Mouse (Mus musculus) E14TG2a.4 (cell line): ENCODE measurements at regions not wholly inside any gene's neighbourhood (a gene's known extent, or its start where the extent isn't known, plus 50 kb on each side); places are given as distances from the start of the nearest gene placed in this dataset.

ENCODE experiments used
- H3K27me3 ChIP-seq: 2 replicates; pipeline ENCODE4 v1.6.1; 2014; ENCODE audit warnings: low read length, control low read depth; ENCODE audit not compliant: insufficient read depth
- H3K36me3 ChIP-seq: 2 replicates; pipeline ENCODE4 v1.6.1; 2014; ENCODE audit warnings: low read length, control low read depth; ENCODE audit not compliant: insufficient read depth
- H3K4me1 ChIP-seq: replicated peaks from 2 replicates; pipeline ENCODE4 v1.6.1; 2014; ENCODE audit warnings: low read depth, low read length, control low read depth
- H3K4me3 ChIP-seq: replicated peaks from 2 replicates; pipeline ENCODE4 v1.5.1; 2014; ENCODE audit warnings: mild to moderate bottlenecking, low read length
- H3K9me3 ChIP-seq: 2 replicates; pipeline ENCODE4 v1.6.1; 2014; ENCODE audit warnings: low read length, control low read depth
- CTCF ChIP-seq: conservative IDR thresholded peaks from 2 replicates; pipeline ENCODE4 v1.5.1; 2014; ENCODE audit warnings: low read length
- NANOG ChIP-seq: IDR thresholded peaks from 2 replicates; pipeline ENCODE4 v1.6.1; 2014; ENCODE audit warnings: borderline replicate concordance, low read length, mixed read lengths
- POU5F1 ChIP-seq: IDR thresholded peaks from 2 replicates; pipeline ENCODE4 v1.6.1; 2014; ENCODE audit warnings: low read length, borderline replicate concordance

DNA sequence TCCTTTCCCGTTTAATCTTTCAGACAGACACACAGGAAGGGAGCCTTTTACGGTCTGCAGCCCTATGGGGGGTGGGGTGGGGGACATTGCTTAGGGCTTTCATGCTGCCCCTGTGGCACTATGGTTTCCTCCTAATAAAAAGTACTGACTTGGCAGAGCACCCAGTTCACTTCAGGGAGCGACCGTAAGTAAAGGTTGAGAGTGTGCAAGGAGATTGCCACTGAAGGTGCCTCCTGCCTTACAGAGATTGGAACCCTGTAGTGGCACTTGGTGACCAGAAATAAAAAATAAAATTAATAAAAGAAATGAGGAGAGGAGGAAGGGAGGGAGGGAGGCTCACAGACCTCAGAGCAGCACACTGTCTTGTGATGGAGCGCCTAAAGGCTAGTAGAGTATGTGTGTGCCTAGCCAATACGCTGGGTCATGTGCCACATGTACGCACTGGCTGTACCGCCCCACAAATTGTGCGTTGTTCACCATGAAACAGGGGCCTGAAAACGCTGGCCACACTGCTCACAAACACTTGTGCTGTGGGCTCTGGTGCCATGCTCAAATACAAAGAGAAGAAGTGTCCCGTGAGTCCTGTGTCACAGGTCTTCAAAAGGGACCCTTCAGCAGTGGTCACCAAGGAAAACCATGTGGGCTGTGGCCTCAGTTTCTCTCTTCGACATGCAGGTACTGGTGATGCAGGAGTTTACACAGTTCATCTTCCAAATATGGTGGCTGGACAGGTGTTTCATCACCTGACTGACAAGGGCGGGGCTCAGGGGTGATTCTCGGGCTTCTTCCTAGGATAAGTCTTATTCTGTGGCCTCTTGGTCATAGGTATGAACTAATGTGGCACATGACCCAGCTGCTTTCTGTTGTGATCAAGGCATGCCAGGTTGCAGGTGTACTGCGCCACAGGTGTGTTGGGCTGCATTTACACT, 250.5 kb upstream of the Irx4 start:
- Histone ChIP-seq H3K9me3 (no peaks in the 10 kb centered on the region), H3K4me1 (peaks cover 9% of the 10 kb centered on the region), H3K27me3 (peaks cover 8% of the 10 kb centered on the region), H3K36me3 (no peaks in the 10 kb centered on the region), H3K4me3 (0 out of 2 replicates have a peak overlapping the region, but pooled peaks have one; percentile 13)
- TF ChIP-seq POU5F1 (no peak), CTCF (no peak), NANOG (no peak)

DNA sequence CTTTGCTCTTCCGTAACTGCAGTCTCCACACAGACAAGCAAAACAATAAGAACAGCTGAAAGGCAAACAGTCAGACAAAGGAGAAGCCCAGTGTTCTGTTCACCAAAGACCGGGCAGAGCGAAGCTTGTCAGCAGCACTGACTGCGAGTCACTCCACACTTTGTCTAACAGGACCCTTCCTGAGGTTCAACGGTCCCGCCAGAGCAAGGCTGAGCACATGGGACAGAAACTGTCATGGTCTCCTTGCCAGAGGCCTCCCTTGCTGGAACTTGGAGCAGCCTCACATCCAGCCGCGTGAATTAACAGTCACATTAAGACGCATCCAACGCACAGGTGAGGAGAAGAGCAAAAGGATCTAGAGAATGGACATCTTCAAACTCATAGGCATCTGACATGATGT, 241.1 kb upstream of the Irx4 start:
- H3K4me3 ChIP-seq = no peak overlapping the region
- no peak for TF ChIP-seq NANOG
- no peak for TF ChIP-seq CTCF
- no peak for TF ChIP-seq POU5F1
- peaks cover 5% of the 10 kb centered on the region; the same call in 1 of the 2 replicates for H3K9me3 ChIP-seq
- H3K36me3 ChIP-seq = no peaks in the 10 kb centered on the region
- H3K4me1 ChIP-seq = no peaks in the 10 kb centered on the region
- no peaks in the 10 kb centered on the region for H3K27me3 ChIP-seq

DNA sequence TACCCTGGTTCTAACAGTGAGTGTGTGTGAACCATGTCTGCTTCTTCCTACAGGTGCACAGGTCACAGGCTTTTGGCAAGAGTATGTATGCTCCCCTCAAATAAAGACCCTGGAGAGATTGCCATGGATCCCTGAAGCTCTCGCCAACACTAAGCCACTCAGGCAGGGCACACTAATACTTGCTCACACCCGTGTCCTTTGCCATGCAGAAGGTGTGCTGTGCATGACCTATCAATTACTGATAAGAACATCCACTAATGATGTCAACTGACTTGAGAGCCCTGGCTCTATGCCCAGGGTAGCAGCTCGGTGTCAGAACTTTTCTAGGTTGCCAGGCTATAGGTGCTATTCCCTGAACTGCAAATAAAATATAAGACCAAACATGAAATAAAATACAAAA, 229.1 kb upstream of the Irx4 start:
- peaks cover 16% of the 10 kb centered on the region for H3K9me3 ChIP-seq
- H3K4me3 ChIP-seq = no peak overlapping the region
- H3K36me3 ChIP-seq = no peaks in the 10 kb centered on the region
- no peak for TF ChIP-seq CTCF
- no peaks in the 10 kb centered on the region for H3K4me1 ChIP-seq
- peaks cover 2% of the 10 kb centered on the region; the same call in 1 of the 2 replicates for H3K27me3 ChIP-seq

DNA sequence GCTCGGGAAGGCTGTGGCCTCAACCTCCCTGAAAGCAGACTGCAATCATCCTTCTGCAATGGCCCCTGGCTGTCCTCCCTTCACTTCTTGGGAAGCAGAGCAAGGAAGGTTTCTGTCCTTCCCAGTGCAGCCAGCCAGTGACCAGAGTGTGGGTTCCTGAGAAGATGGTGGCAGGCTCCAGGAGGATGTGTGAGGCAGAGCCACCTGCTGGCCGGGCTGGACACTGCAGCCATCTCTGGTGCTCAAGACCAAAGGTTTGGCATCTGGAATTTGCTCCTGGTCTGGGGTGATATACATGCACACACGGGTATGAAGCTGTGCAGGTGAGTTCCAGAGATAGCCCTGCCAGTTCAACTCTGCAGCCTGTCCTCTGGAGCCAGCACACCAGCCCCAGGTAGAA, 227.2 kb upstream of the Irx4 start:
- no peaks in the 10 kb centered on the region for H3K36me3 ChIP-seq
- TF ChIP-seq POU5F1 (no peak), CTCF (peak; percentile 91)
- H3K27me3 ChIP-seq = peaks cover 2% of the 10 kb centered on the region; the same call in 1 of the 2 replicates
- H3K4me1 ChIP-seq = no peaks in the 10 kb centered on the region
- H3K4me3 ChIP-seq = no peak overlapping the region
- peaks cover 16% of the 10 kb centered on the region for H3K9me3 ChIP-seq

DNA sequence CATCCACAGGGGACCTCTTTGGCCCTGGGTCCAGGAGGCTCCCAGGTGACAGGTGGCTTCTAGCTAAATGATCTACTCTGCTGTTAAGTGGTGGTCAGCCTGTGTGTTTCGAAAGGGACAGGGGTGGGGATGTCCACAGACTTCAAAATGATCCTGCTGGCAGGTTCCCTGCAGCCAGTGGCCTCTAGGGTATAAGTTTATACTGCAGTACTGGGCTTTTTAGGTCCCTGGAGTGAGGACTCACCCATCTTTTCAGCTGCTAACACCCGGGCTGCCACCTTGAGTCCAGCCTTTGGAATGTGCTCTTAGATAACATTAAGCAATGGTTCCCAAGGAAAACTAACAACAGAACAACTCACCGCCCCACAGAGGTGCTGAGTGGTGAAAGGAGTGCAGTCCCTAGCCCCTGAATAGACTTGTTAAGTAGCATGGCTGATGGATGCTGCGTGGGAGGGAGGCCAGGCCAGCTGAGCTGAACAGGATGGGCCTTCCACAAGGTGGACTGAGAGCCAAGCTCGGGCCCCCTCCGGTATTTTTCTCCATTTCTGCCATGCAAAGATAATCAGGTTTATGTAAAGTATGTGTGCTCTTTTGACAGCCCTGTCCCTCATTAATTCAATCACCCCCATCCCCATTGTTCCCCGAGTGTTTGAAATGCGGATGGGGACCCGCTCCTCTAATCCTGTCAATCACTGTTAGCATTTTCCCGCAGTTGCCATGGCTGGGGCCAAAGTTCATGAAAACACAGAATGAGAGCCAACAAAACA, 226.0 kb upstream of the Irx4 start:
- no peaks in the 10 kb centered on the region for H3K4me1 ChIP-seq
- peaks cover 12% of the 10 kb centered on the region for H3K9me3 ChIP-seq
- peaks cover 2% of the 10 kb centered on the region; the same call in 1 of the 2 replicates for H3K27me3 ChIP-seq
- H3K4me3 ChIP-seq = no peak overlapping the region
- TF ChIP-seq CTCF = no peak
- no peak for TF ChIP-seq POU5F1
- no peak for TF ChIP-seq NANOG
- H3K36me3 ChIP-seq = no peaks in the 10 kb centered on the region

DNA sequence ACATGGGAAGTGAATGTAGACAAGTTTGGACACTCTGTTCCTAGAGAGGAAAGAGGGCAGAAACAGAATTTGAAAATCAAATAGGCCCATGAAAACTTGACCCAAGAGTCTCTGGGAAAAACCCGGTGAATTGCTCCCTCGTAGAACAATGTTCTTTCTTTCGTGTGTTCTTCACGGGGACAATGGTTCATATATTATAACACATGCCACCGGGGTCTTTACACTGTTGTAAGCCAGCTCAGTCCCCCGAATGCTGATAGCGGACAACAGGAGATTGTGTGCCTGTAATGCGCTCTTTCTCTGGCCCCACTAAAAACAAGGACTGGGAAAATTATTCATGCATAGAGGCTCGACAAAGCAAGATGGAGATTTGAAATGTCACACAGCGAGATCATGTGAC, 225.4 kb upstream of the Irx4 start:
- Histone ChIP-seq H3K4me3 (no peak overlapping the region), H3K36me3 (no peaks in the 10 kb centered on the region), H3K4me1 (no peaks in the 10 kb centered on the region), H3K27me3 (peaks cover 2% of the 10 kb centered on the region; the same call in 1 of the 2 replicates), H3K9me3 (peaks cover 6% of the 10 kb centered on the region)
- TF ChIP-seq NANOG (no peak), CTCF (no peak), POU5F1 (no peak)

DNA sequence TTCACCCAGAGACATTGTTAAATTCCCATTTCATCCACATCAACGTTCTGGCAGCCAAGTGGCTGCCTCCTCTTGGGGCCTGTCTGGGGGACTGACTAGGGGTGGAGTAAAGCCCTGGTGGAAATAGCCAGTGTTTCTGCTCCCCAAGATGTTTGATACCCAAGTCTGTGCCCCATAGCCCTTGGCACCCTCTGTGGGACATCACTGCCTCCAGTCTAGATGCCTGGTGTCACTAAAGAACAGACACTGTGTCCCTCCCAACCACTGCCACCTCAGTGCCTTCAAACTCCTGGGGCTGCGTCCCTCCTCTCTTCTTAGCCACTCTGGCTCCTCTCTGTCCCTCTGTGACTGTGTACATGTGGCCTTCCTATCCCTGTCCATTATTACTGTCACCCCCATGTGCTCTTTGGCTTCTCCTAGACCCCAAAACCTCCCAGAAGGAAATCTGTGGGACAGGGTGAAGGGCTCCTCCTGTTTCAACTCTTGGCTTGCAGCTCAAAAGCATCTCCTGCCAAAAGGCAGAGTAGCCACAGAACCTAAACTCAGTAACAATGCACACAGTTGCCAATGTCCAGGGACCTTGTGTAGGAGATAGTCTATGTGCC, 224.8 kb upstream of the Irx4 start:
- Histone ChIP-seq H3K4me3 (no peak overlapping the region), H3K27me3 (peaks cover 2% of the 10 kb centered on the region; the same call in 1 of the 2 replicates), H3K9me3 (peaks cover under 1% of the 10 kb centered on the region; the same call in 1 of the 2 replicates), H3K36me3 (no peaks in the 10 kb centered on the region), H3K4me1 (no peaks in the 10 kb centered on the region)
- TF ChIP-seq POU5F1 = no peak
- no peak for TF ChIP-seq NANOG
- TF ChIP-seq CTCF = no peak

DNA sequence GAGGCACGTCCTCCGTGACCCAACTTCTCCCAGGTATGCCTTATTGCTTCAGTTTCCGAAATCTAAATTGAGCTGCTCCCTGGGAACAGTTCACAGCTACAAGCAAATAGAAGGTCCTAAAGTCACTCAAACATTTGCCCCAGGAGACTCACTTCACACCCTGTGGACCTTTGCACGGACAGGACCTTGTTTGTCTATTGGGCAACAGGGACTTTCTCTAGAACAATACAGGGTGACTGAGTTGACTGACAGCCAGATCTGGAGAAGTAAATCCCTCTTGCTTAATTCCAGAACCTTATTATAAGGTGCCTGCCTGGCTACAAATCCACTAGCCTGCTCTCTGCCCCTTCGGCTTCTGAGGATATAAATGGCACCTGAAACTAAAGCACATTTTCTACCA, 220.5 kb upstream of the Irx4 start:
- Histone ChIP-seq H3K36me3 (no peaks in the 10 kb centered on the region), H3K4me1 (no peaks in the 10 kb centered on the region), H3K27me3 (no peaks in the 10 kb centered on the region), H3K9me3 (peaks cover 9% of the 10 kb centered on the region; the same call in 1 of the 2 replicates), H3K4me3 (no peak overlapping the region)
- TF ChIP-seq NANOG = no peak
- TF ChIP-seq POU5F1 = no peak
- TF ChIP-seq CTCF = no peak
